Mouse (Mus musculus) liver, postnatal 0 days (tissue): ENCODE measurements around the gene Mapre3. TPM values are rescaled to one million over a fixed set of nuclear protein-coding genes. Genes with fewer than 3 reads are reported as not detected.
A peak's percentile ranks its signal among the peaks of the same experiment; 100 is the strongest.

Experiments
- ATAC-seq: fragments of 200-750 bp; cut with Nextera tagmentation; 2 replicates; pipeline ENCODE4 v1.8.0; 2017; ENCODE audit warnings: mild to moderate bottlenecking, moderate library complexity
- DNase-seq: peaks from one replicate; pipeline ENCODE4 v3.0.0-alpha.2; 2016
- H3K27ac ChIP-seq: fragments of 300-500 bp; sonication (generic); 2 replicates; pipeline ENCODE4 v1.5.1; 2014; ENCODE audit warnings: antibody characterized with exemption, moderate library complexity, mild to moderate bottlenecking, low read depth
- H3K27me3 ChIP-seq: fragments of 300-500 bp; sonication (generic); 2 replicates; pipeline ENCODE4 v1.6.1; 2014; ENCODE audit warnings: low read length, control low read depth, mixed read lengths; ENCODE audit not compliant: insufficient read depth
- H3K36me3 ChIP-seq: fragments of 300-500 bp; sonication (generic); replicated peaks from 2 replicates; pipeline ENCODE4 v1.6.1; 2014; ENCODE audit warnings: mild to moderate bottlenecking, control low read depth, low read length, moderate library complexity, mixed read lengths; ENCODE audit not compliant: insufficient read depth
- H3K4me1 ChIP-seq: fragments of 300-500 bp; sonication (generic); 2 replicates; pipeline ENCODE4 v1.6.1; 2014; ENCODE audit warnings: antibody characterized with exemption, mild to moderate bottlenecking, control low read depth; ENCODE audit not compliant: insufficient read depth
- H3K4me2 ChIP-seq: fragments of 300-500 bp; sonication (generic); 2 replicates; pipeline ENCODE4 v1.6.1; 2014; ENCODE audit warnings: low read depth, mild to moderate bottlenecking, low read length, moderate library complexity, mixed read lengths
- H3K4me3 ChIP-seq: fragments of 300-500 bp; sonication (generic); 2 replicates; pipeline ENCODE4 v1.5.1; 2014; ENCODE audit warnings: low read depth, low read length
- H3K9ac ChIP-seq: fragments of 300-500 bp; sonication (generic); replicated peaks from 2 replicates; pipeline ENCODE4 v1.6.1; 2014; ENCODE audit warnings: mild to moderate bottlenecking, moderate library complexity
- H3K9me3 ChIP-seq: fragments of 300-500 bp; sonication (generic); 2 replicates; pipeline ENCODE4 v1.6.1; 2016; ENCODE audit warnings: mild to moderate bottlenecking, control low read depth, low read length, mixed read lengths
- CTCF ChIP-seq: sonication (generic); IDR thresholded peaks from 2 replicates; pipeline ENCODE4 v1.5.1; 2016; ENCODE audit warnings: antibody characterized with exemption, low read depth
- EP300 ChIP-seq: IDR thresholded peaks from 2 replicates; pipeline ENCODE4 v1.6.1; 2016; ENCODE audit warnings: antibody characterized with exemption, low read depth, mild to moderate bottlenecking
- WGBS: fragments of 180-500 bp; shearing (Covaris S2); extraction: QIAGEN DNeasy Blood & Tissue Kit; methylation state at CpG from one replicate; pipeline ENCODE4 v1.1.7; 2014; ENCODE audit not compliant: insufficient replicate concordance; 5-methylcytosine and 5-hydroxymethylcytosine counted together
- polyA plus RNA-seq: library from polyadenylated mRNA; unstranded; fragments of >200 nt; fragmentation: Nextera tagmentation; extraction: Ambion mirVana; gene quantifications from 2 replicates; pipeline ENCODE4 v1.2.1, GENCODE M21; 2015

The Mapre3 gene
- polyA plus RNA-seq, 1 experiment from 2014 or later: 7.4 TPM

DNA sequence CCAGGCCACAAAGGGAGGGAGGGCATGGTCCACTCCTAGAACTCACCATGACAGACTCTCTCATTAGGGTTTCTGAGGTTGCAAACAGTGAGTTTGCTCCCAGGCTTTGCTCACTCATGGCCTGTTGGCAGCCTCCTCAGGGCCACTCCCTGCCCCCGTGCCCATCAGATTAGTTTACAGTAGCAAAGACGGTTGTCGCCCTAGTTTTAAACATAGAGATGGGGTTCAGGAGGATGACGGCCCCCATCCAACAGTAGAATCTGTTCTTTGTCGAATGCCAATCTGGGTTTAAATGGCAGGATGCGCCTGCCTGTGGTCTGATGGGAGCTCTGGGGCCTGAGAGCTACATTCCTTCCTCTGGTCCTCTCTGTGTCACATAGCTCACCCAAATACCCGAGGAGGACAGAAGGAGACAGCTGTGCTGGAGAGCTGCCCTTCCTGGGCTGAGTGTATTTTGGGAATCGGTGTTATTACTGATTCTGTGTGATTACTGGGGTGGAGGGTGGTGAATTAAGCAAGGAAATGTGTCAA lies 1.9 kb downstream of the Mapre3 start:
- TF ChIP-seq CTCF: no peak
- no peak for TF ChIP-seq EP300
- Histone ChIP-seq H3K4me1 (peaks cover 5% of the 10 kb centered on the region), H3K4me3 (no peak overlapping the region), H3K36me3 (no peaks in the 10 kb centered on the region), H3K27ac (no peak overlapping the region), H3K27me3 (peaks cover 23% of the 10 kb centered on the region), H3K4me2 (no peak overlapping the region), H3K9ac (no peak overlapping the region), H3K9me3 (no peaks in the 10 kb centered on the region)
- 62% methylated on average over 8 of the region's 8 CpGs for WGBS
- DNase-seq: no peak
- ATAC-seq: no peak

- H3K4me2 ChIP-seq: no peak overlapping the region
- TF ChIP-seq CTCF: no peak
- no peak for TF ChIP-seq EP300
- H3K9ac ChIP-seq: no peak overlapping the region
- no peak overlapping the region for H3K4me3 ChIP-seq
- WGBS: 71% methylated on average over 8 of the region's 8 CpGs
- peaks cover 9% of the 10 kb centered on the region; the same call in 1 of the 2 replicates for H3K27me3 ChIP-seq
- no peaks in the 10 kb centered on the region for H3K9me3 ChIP-seq
- ATAC-seq (peak; percentile 56), DNase-seq (no peak)
- peak overlapping the region; percentile 29; the same call in 1 of the 2 replicates for H3K27ac ChIP-seq
- H3K36me3 ChIP-seq: no peaks in the 10 kb centered on the region
- peaks cover 5% of the 10 kb centered on the region for H3K4me1 ChIP-seq
These were observed 4.4 kb downstream of the Mapre3 start for GRCm38 (mm10) chr5:30818758-30819309.

GRCm38 (mm10) chr5:30822689-30823088 lies 8.2 kb downstream of the Mapre3 start:
- Histone ChIP-seq H3K4me1 (peaks cover 5% of the 10 kb centered on the region), H3K36me3 (no peaks in the 10 kb centered on the region), H3K9ac (no peak overlapping the region), H3K4me3 (no peak overlapping the region), H3K4me2 (no peak overlapping the region), H3K9me3 (no peaks in the 10 kb centered on the region), H3K27ac (no peak overlapping the region), H3K27me3 (no peaks in the 10 kb centered on the region)
- ATAC-seq (no peak), DNase-seq (no peak)
- no peak for TF ChIP-seq CTCF
- no peak for TF ChIP-seq EP300
- WGBS: 66% methylated on average over 5 of the region's 5 CpGs

GRCm38 (mm10) chr5:30823091-30823490 lies 8.7 kb downstream of the Mapre3 start:
- Histone ChIP-seq H3K27me3 (no peaks in the 10 kb centered on the region), H3K9me3 (no peaks in the 10 kb centered on the region), H3K4me2 (no peak overlapping the region), H3K9ac (no peak overlapping the region), H3K27ac (no peak overlapping the region), H3K4me1 (peaks cover 5% of the 10 kb centered on the region), H3K4me3 (no peak overlapping the region), H3K36me3 (no peaks in the 10 kb centered on the region)
- WGBS: 79% methylated on average over 3 of the region's 3 CpGs
- ATAC-seq (no peak), DNase-seq (no peak)
- no peak for TF ChIP-seq CTCF
- TF ChIP-seq EP300: no peak

GRCm38 (mm10) chr5:30824124-30824988 lies 9.9 kb downstream of the Mapre3 start:
- Histone ChIP-seq H3K9ac (no peak overlapping the region), H3K9me3 (no peaks in the 10 kb centered on the region), H3K4me3 (no peak overlapping the region), H3K4me2 (no peak overlapping the region), H3K36me3 (no peaks in the 10 kb centered on the region), H3K4me1 (no peaks in the 10 kb centered on the region), H3K27me3 (no peaks in the 10 kb centered on the region), H3K27ac (no peak overlapping the region)
- no peak for ATAC-seq
- DNase-seq: no peak
- 83% methylated on average over 11 of the region's 11 CpGs for WGBS
- no peak for TF ChIP-seq CTCF
- TF ChIP-seq EP300: no peak

GRCm38 (mm10) chr5:30825166-30825565 lies 10.7 kb downstream of the Mapre3 start:
- Histone ChIP-seq H3K36me3 (no peaks in the 10 kb centered on the region), H3K4me1 (no peaks in the 10 kb centered on the region), H3K4me2 (no peak overlapping the region), H3K27me3 (no peaks in the 10 kb centered on the region), H3K9ac (no peak overlapping the region), H3K27ac (no peak overlapping the region), H3K4me3 (no peak overlapping the region), H3K9me3 (no peaks in the 10 kb centered on the region)
- 56% methylated on average over 10 of the region's 10 CpGs for WGBS
- TF ChIP-seq EP300: no peak
- no peak for TF ChIP-seq CTCF
- DNase-seq: no peak
- ATAC-seq: no peak
